Mouse (Mus musculus) liver, embryonic 14.5 days (tissue): ENCODE results near the gene Nolc1.

ENCODE experiments used
- CTCF ChIP-seq: IDR thresholded peaks from 2 replicates; pipeline ENCODE4 v1.5.1; 2016; ENCODE audit warnings: antibody characterized with exemption, low read depth, control low read depth
- EP300 ChIP-seq: IDR thresholded peaks from 2 replicates; pipeline ENCODE4 v1.6.1; 2016; ENCODE audit warnings: antibody characterized with exemption, low read depth

GRCm38 (mm10) chr19:46028747-46029320, 46.8 kb upstream of the Nolc1 start:
- TF ChIP-seq CTCF, result peak; percentile 64
- TF ChIP-seq EP300, result no peak
